Mouse (Mus musculus): ENCODE data around the gene Pa2g4. TPM values are rescaled to one million over a fixed set of nuclear protein-coding genes. Genes with fewer than 3 reads are reported as not detected.

The Pa2g4 gene
- polyA plus RNA-seq, 1 experiment from 2014 or later: 189 TPM

DNA sequence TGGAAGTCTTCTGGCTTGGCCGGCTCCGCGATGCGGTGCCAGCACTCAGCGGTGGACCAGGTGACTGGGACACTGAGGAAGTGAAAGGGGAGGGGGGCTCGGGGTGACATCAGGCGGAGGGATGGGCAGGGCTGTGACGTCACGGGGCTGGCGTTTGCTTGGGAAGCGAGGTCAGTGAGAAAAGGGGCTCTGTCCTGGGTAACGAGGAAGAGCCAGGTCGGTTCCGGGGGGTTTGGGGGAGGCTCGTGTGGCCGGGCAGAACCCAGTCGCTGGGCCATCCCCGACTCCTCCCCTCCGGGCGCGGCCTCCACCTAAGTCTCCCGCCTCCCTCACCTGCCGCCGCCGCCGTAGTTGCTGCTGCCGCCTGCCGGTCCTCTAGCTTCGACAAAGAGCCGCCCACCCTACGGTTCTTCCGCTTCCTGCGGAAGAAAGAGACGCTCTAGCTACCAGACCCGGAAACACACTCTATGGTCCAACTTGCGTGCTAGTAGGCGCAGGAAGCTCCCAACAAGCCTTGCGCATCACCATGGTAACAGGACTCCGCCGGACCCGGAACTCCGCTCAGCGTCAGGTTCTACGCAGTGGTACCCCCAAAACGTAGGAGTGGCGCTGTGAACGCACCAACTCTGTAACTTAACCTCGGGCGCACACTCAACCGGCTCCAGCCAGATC lies 18.3 kb downstream of the Pa2g4 start, which contains the start of gene Zc3h10:
Gene Zc3h10 (minus strand): TSS at position 414 of the 672 bp plus-strand sequence.
- H3K27ac ChIP-seq: peak within 1 kb of the TSS; percentile 98
- ATAC-seq (ENCODE audit: insufficient number of reproducible peaks, insufficient read depth, low FRiP score, low TSS enrichment): peak; percentile 80
- H3K36me3 ChIP-seq: peaks cover 28% of the 10 kb centered on the region
- peaks cover 8% of the 10 kb centered on the region for H3K4me1 ChIP-seq
- H3K9ac ChIP-seq: peak within 1 kb of the TSS; percentile 76
- WGBS: under 1% methylated on average over 47 of the region's 50 CpGs
- H3K27me3 ChIP-seq: no peaks in the 10 kb centered on the region
- no peaks in the 10 kb centered on the region for H3K9me3 ChIP-seq
- peak within 1 kb of the TSS; percentile 80 for H3K4me2 ChIP-seq (replicated peaks)
- peak within 1 kb of the TSS; percentile 53 for H3K4me3 ChIP-seq

DNA sequence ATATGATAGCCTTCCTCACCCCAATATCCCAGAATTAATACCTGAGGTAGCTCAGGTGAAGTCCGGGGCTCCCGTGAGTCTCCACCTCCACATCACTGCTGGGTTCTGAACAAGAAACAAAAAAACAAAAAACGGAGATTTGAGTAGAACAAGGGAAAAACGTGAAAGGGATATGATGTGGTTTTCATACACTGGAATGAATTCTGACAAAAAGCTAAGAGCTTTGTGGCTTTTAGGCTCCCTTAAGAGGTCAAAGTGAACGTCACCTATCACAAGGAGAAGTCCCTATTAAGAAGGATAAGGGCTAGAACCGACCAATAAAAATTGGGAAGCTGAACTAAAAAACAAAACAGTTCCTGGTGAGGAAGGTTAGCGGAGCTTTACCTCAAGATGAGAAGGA lies 19.0 kb downstream of the Pa2g4 start:
- Histone ChIP-seq H3K36me3 (peaks cover 33% of the 10 kb centered on the region), H3K4me1 (peaks cover 8% of the 10 kb centered on the region), H3K4me2 (replicated peaks) (peak overlapping the region; percentile 80), H3K9ac (peak overlapping the region; percentile 76), H3K27me3 (no peaks in the 10 kb centered on the region), H3K9me3 (no peaks in the 10 kb centered on the region), H3K27ac (peak overlapping the region; percentile 88), H3K4me3 (peak overlapping the region; percentile 53)
- ATAC-seq (ENCODE audit: insufficient number of reproducible peaks, insufficient read depth, low FRiP score, low TSS enrichment): no peak
- 26% methylated on average over 7 of the region's 7 CpGs for WGBS

DNA sequence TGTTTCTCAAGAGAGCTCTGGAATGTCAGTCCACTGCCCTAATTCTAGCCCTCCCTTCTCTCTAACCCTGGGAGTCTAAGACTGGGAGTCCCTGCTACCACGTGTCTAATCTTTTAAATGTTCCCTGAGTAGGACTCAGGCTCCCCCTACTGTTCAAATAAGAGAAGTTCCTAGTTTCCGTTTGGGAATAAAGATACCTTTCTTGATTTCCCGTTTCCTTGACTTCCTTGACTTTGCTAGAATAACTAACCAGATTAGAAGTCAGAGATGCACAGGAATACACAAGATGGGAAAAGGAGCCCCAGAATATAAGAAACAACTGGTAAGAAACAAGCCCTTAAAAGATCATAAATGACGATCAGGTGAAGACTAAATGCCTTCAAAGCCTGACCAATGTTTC lies 19.4 kb downstream of the Pa2g4 start:
- no peaks in the 10 kb centered on the region for H3K27me3 ChIP-seq
- WGBS: 13% methylated on average over 4 of the region's 4 CpGs
- peak overlapping the region; percentile 53 for H3K4me3 ChIP-seq
- H3K4me1 ChIP-seq: peaks cover 8% of the 10 kb centered on the region
- ATAC-seq (ENCODE audit: insufficient number of reproducible peaks, insufficient read depth, low FRiP score, low TSS enrichment): no peak
- H3K4me2 ChIP-seq (replicated peaks): peak overlapping the region; percentile 80
- peaks cover 34% of the 10 kb centered on the region for H3K36me3 ChIP-seq
- H3K27ac ChIP-seq: peak overlapping the region; percentile 88; the same call in 1 of the 2 replicates
- no peaks in the 10 kb centered on the region for H3K9me3 ChIP-seq
- peak overlapping the region; percentile 76 for H3K9ac ChIP-seq

DNA sequence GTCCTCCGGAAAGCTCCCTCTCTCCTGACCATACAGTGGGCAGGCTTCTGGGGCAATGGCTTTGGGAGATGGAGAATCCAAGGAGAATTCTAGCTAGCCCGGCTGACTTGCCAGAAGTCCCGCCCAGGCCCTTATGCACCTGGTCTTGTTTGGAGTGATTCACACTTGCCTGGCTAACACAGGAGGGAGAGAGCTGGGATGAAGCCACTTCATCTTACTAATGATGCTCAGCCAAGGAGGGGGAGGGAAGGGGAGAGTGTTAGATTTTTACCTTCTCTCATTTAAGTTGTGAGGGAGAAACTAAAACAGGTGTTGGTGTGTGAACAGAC lies 20.3 kb downstream of the Pa2g4 start:
- Histone ChIP-seq H3K4me2 (replicated peaks) (no peak overlapping the region), H3K9me3 (no peaks in the 10 kb centered on the region), H3K9ac (no peak overlapping the region), H3K36me3 (peaks cover 40% of the 10 kb centered on the region), H3K4me3 (no peak overlapping the region), H3K27me3 (no peaks in the 10 kb centered on the region), H3K4me1 (peaks cover 8% of the 10 kb centered on the region), H3K27ac (no peak overlapping the region)
- 84% methylated on average over 3 of the region's 3 CpGs for WGBS
- ATAC-seq (ENCODE audit: insufficient number of reproducible peaks, insufficient read depth, low FRiP score, low TSS enrichment): no peak

DNA sequence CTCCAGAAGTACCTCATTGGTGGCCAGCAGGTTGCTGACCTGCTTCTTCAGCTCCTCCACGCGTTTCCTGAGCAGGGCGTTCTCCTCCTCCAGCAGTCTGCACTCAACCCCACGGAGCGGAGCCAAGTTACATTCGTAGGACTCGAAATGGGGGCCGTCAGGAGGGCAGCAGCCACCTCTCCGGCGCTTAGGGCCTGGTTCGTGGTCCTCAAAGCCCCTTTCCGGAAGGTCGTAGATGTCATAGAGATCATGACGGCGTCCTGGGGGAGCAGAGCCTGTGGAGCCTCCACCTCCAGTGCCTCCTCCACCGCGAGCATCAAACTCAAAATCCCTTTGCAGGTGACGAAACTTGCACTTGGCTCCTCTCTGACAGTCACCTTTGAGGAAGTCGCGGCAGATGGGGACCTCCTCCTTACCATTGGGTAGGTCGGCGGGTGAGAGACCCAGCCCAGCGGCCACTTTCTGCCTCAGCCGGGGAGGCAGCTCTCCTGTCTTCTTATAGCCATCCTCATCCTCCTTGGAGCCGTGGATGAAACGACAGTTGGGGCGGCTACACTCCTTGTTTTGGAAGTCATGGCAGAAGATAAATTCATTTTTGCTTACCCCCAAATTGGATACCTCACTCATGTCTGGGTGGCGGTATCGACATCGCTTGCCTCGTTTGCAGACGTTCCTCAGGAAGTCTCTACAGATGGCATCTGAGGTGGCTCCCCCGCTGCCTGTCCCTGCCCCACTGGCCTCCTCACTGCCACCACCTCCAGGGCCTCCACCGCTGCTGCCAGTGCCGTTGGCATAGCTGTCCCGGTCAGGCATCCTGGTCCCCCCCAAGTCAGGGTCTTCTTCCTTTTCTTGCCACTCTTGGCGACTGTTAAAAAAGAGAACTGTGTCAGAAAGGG lies 20.9 kb downstream of the Pa2g4 start:
- H3K4me2 ChIP-seq (replicated peaks): no peak overlapping the region
- no peaks in the 10 kb centered on the region for H3K9me3 ChIP-seq
- H3K36me3 ChIP-seq: peaks cover 40% of the 10 kb centered on the region
- H3K9ac ChIP-seq: no peak overlapping the region
- H3K4me3 ChIP-seq: no peak overlapping the region
- H3K4me1 ChIP-seq: peaks cover 8% of the 10 kb centered on the region
- no peaks in the 10 kb centered on the region for H3K27me3 ChIP-seq
- no peak overlapping the region for H3K27ac ChIP-seq
- ATAC-seq (ENCODE audit: insufficient number of reproducible peaks, insufficient read depth, low FRiP score, low TSS enrichment): no peak
- 95% methylated on average over 37 of the region's 37 CpGs for WGBS

DNA sequence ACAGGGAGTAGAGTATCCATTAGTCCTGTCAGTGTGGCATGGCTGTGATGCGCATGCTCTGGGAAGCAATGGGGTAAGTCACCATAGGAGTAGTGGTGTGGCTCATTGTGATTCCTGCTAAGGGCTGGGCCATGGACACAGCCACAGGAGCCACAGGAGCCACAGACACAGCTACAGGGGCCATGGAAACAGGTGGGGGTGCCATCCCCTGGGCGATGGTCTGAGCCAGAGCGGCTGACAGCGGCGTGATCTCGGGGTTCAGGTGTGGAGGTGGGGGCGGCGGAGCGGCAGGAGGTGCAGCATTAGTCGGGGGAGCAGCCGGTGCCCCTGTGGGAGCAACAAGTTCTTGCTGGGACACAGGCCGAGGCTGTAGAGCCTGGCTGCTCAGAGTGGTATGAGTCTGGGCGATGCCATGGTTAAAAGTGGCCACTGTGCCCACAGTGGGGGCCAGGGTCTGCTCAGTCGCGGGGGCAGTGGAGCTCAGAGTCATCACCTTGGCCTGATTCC lies 21.6 kb downstream of the Pa2g4 start:
- peaks cover 40% of the 10 kb centered on the region for H3K36me3 ChIP-seq
- peaks cover 8% of the 10 kb centered on the region for H3K4me1 ChIP-seq
- H3K4me2 ChIP-seq (replicated peaks): no peak overlapping the region
- no peaks in the 10 kb centered on the region for H3K27me3 ChIP-seq
- no peak overlapping the region for H3K4me3 ChIP-seq
- no peak overlapping the region for H3K27ac ChIP-seq
- H3K9ac ChIP-seq: no peak overlapping the region
- H3K9me3 ChIP-seq: no peaks in the 10 kb centered on the region
- WGBS: 97% methylated on average over 15 of the region's 15 CpGs
- no peak for ATAC-seq (ENCODE audit: insufficient number of reproducible peaks, insufficient read depth, low FRiP score, low TSS enrichment)

DNA sequence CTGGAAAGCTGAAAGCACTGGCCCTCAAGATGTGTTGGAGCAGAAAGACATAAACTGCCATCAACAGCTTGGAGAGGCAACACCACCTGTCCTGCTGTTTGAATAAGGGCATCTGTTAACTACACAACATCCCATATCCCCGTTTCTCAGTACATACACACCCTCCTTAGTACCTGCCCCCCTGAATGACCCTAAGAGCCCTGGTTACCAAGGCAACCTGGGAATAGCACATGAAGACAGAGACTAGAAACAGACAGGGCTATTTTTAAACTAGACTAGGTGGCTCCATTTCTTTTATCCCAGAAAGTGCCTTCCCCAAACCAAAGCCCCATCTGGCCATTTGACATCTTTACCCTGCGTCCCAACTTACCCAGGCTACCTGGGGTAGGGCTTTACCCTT lies 22.7 kb downstream of the Pa2g4 start:
- WGBS: 64% methylated on average over 2 of the region's 2 CpGs
- Histone ChIP-seq H3K9me3 (no peaks in the 10 kb centered on the region), H3K27me3 (no peaks in the 10 kb centered on the region), H3K4me1 (peaks cover 8% of the 10 kb centered on the region), H3K4me2 (replicated peaks) (no peak overlapping the region), H3K27ac (no peak overlapping the region), H3K9ac (no peak overlapping the region), H3K4me3 (no peak overlapping the region), H3K36me3 (peaks cover 40% of the 10 kb centered on the region)
- no peak for ATAC-seq (ENCODE audit: insufficient number of reproducible peaks, insufficient read depth, low FRiP score, low TSS enrichment)

DNA sequence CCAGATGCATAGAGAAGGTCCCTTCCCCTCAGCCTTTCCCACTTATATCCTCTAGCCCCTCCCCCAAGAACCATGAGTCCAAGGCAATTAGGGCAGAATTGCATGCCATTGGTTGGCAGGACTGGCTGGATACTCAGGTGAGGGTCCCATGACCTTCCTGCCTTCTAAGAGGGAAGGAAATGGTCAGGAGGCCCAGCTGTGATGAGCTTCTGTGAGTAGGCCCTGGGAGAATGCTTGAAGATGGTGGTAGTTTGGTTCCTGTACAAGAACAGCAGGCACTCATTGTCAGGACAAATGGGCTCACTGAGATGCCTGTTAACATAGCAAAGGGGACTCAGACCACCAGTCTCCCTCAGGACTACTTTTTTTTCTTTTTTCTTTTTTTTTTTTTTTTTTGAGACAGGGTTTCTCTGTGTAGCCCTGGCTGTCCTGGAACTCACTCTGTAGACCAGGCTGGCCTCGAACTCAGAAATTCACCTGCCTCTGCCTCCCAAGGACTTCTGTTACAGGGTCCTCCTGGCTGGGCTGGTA lies 27.4 kb downstream of the Pa2g4 start:
- Histone ChIP-seq H3K4me3 (no peak overlapping the region), H3K27me3 (no peaks in the 10 kb centered on the region), H3K9ac (no peak overlapping the region), H3K36me3 (peaks cover 19% of the 10 kb centered on the region), H3K4me2 (replicated peaks) (no peak overlapping the region), H3K27ac (no peak overlapping the region), H3K9me3 (no peaks in the 10 kb centered on the region), H3K4me1 (no peaks in the 10 kb centered on the region)
- ATAC-seq (ENCODE audit: insufficient number of reproducible peaks, insufficient read depth, low FRiP score, low TSS enrichment): no peak
- WGBS: 87% methylated on average over 1 of the region's 1 CpGs

DNA sequence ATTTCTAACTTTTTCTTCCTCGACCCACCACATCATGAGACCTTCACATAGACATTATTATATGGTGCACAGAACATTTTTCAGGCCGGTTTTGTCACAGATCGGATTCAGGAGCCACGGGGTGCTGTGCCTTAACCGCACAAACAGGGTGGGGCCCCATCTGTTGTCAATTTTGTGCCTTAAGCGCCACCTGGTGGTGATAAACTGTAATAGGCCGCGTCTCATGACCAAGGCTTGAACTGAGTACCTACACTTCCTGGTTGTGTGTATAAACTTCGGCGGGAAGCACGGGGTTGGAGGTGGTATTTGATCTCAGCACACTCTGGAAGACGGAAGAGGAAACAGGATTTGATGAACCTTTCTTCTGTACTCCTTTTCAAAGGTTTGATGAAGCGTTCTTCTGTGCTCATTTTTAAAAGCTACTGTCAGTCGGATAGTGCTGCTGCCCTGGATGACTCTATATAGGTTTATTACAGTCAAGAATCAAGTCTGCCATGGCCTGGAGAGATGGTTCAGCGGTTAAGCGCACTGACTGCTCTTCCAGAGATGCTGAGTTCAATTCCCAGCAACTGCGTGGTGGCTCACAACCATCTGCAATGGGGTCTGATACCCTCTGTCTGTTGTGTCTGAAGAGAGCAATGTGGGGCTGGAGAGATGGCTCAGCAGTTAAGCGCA lies 29.4 kb downstream of the Pa2g4 start:
- Histone ChIP-seq H3K36me3 (peaks cover 6% of the 10 kb centered on the region; the same call in 1 of the 2 replicates), H3K4me3 (no peak overlapping the region), H3K4me2 (replicated peaks) (peak overlapping the region; percentile 39), H3K9me3 (no peaks in the 10 kb centered on the region), H3K4me1 (no peaks in the 10 kb centered on the region), H3K9ac (no peak overlapping the region), H3K27me3 (no peaks in the 10 kb centered on the region), H3K27ac (peak overlapping the region; percentile 64; the same call in 1 of the 2 replicates)
- 15% methylated on average over 18 of the region's 18 CpGs for WGBS
- peak; percentile 85; the same call in 1 of the 2 replicates for ATAC-seq (ENCODE audit: insufficient number of reproducible peaks, insufficient read depth, low FRiP score, low TSS enrichment)

DNA sequence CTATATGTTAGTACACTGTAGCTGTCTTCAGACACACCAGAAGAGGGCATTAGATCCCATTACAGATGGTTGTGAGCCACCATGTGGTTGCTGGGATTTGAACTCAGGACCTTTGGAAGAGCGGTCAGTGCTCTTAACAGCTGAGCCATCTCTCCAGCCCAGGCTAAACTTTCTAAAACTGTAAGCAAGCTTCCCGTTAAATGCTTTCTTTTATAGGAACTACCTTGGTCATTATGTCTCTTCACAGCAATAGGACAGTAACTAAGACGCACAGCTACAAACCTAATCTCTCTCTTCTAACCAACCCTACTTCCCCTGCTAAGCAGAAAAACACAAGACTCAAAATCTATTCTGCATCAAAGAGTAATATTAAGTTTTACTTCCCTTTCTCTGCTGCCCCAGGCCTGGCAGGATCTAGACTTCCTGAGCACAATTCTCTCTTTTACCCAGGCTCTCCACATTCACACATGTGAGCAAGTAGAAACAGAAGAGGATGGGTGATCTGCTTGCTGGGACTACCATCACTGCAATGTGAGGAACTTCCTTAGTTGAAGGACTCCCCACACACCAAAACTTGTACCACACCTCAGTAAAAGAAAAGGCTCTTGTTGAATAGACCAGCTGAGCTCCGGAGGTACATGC lies 30.0 kb downstream of the Pa2g4 start:
- 73% methylated on average over 4 of the region's 4 CpGs for WGBS
- peak overlapping the region; percentile 39 for H3K4me2 ChIP-seq (replicated peaks)

DNA sequence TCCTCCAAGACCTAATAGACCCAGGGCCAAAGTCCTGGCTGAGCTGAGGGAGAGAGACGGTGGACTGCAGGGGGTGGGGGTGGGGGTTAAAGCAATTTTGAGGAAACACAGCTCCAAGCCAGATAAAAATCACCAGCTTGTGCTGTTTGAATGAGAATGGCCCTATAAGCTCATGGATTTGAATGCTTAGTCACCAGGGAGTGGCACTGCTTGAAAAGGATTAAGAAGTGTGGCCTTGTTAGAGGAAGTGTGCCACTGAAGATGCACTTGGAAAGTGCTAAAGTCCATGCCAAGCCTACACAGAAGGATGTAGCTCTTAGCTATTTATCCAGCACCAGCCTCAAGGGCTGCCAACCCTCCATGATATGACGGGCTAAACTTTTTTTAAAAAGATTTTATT lies 30.6 kb downstream of the Pa2g4 start:
- no peaks in the 10 kb centered on the region for H3K36me3 ChIP-seq
- no peak overlapping the region for H3K27ac ChIP-seq
- H3K4me3 ChIP-seq: no peak overlapping the region
- H3K9ac ChIP-seq: no peak overlapping the region
- no peaks in the 10 kb centered on the region for H3K9me3 ChIP-seq
- no peak overlapping the region for H3K4me2 ChIP-seq (replicated peaks)
- ATAC-seq (ENCODE audit: insufficient number of reproducible peaks, insufficient read depth, low FRiP score, low TSS enrichment): no peak
- H3K4me1 ChIP-seq: no peaks in the 10 kb centered on the region
- WGBS: 79% methylated on average over 2 of the region's 2 CpGs
- no peaks in the 10 kb centered on the region for H3K27me3 ChIP-seq

More for the DNA sequence above, 30.0 kb downstream of the Pa2g4 start:
- no peaks in the 10 kb centered on the region for H3K36me3 ChIP-seq
- no peaks in the 10 kb centered on the region for H3K9me3 ChIP-seq
- H3K4me1 ChIP-seq: no peaks in the 10 kb centered on the region
- H3K27me3 ChIP-seq: no peaks in the 10 kb centered on the region
- H3K9ac ChIP-seq: no peak overlapping the region
- ATAC-seq (ENCODE audit: insufficient number of reproducible peaks, insufficient read depth, low FRiP score, low TSS enrichment): no peak; the same call in 1 of the 2 replicates
- H3K4me3 ChIP-seq: no peak overlapping the region
- H3K27ac ChIP-seq: peak overlapping the region; percentile 64; the same call in 1 of the 2 replicates

Data from embryonic facial prominence, embryonic 12.5 days (tissue).